Mouse (Mus musculus) hindbrain, embryonic 13.5 days (tissue): ENCODE results near the gene Ggta1. TPM values are rescaled to one million over a fixed set of nuclear protein-coding genes. Genes with fewer than 3 reads are reported as not detected.

Source experiments
- ATAC-seq: fragments of 200-750 bp; cut with Nextera tagmentation; 2 replicates; pipeline ENCODE4 v1.8.0; 2017; ENCODE audit warnings: moderate TSS enrichment; ENCODE audit not compliant: low FRiP score
- H3K27ac ChIP-seq: fragments of 300-500 bp; sonication (generic); 2 replicates; pipeline ENCODE4 v1.5.1; 2015; ENCODE audit warnings: inconsistent platforms, mild to moderate bottlenecking, moderate library complexity
- H3K27me3 ChIP-seq: fragments of 300-500 bp; sonication (generic); 2 replicates; pipeline ENCODE4 v1.6.1; 2015; ENCODE audit warnings: mild to moderate bottlenecking, inconsistent platforms
- H3K36me3 ChIP-seq: fragments of 300-500 bp; sonication (generic); 2 replicates; pipeline ENCODE4 v1.6.1; 2015; ENCODE audit warnings: mild to moderate bottlenecking, inconsistent platforms
- H3K4me1 ChIP-seq: fragments of 300-500 bp; sonication (generic); replicated peaks from 2 replicates; pipeline ENCODE4 v1.6.1; 2015; ENCODE audit warnings: inconsistent platforms
- H3K4me2 ChIP-seq: fragments of 300-500 bp; sonication (generic); 2 replicates; pipeline ENCODE4 v1.6.1; 2015; ENCODE audit warnings: inconsistent platforms, mild to moderate bottlenecking, moderate library complexity
- H3K4me3 ChIP-seq: fragments of 300-500 bp; sonication (generic); 2 replicates; pipeline ENCODE4 v1.5.1; 2015; ENCODE audit warnings: mild to moderate bottlenecking, inconsistent platforms
- H3K9ac ChIP-seq: fragments of 300-500 bp; sonication (generic); 2 replicates; pipeline ENCODE4 v1.6.1; 2015; ENCODE audit warnings: mild to moderate bottlenecking, inconsistent platforms
- H3K9me3 ChIP-seq: fragments of 300-500 bp; sonication (generic); 2 replicates; pipeline ENCODE4 v1.6.1; 2016; ENCODE audit warnings: inconsistent platforms
- WGBS: fragments of 180-500 bp; shearing (Covaris S2); methylation state at CpG from one replicate; pipeline ENCODE4 v1.1.7; 2015; 5-methylcytosine and 5-hydroxymethylcytosine counted together
- polyA plus RNA-seq: library from polyadenylated mRNA; unstranded; fragments of >200 nt; fragmentation: Nextera tagmentation; extraction: Ambion mirVana; gene quantifications from 2 replicates; pipeline ENCODE4 v1.2.1, GENCODE M21; 2015

The Ggta1 gene
- polyA plus RNA-seq, 1 experiment from 2014 or later = 6.2 TPM

GRCm38 (mm10) chr2:35422384-35422783 lies 40.6 kb downstream of the Ggta1 start:
- 0 out of 2 replicates have a peak, but pooled peaks cover 3% of the 10 kb centered on the region for H3K36me3 ChIP-seq
- no peaks in the 10 kb centered on the region for H3K4me1 ChIP-seq
- no peak for ATAC-seq
- H3K27ac ChIP-seq = no peak overlapping the region
- no peak overlapping the region for H3K4me2 ChIP-seq
- no peak overlapping the region for H3K9ac ChIP-seq
- no peaks in the 10 kb centered on the region for H3K9me3 ChIP-seq
- H3K4me3 ChIP-seq = no peak overlapping the region
- WGBS = 93% methylated on average over 3 of the region's 3 CpGs
- H3K27me3 ChIP-seq = no peaks in the 10 kb centered on the region

- ATAC-seq = no peak
- no peak overlapping the region for H3K4me3 ChIP-seq
- no peak overlapping the region for H3K9ac ChIP-seq
- H3K36me3 ChIP-seq = 0 out of 2 replicates have a peak, but pooled peaks cover 3% of the 10 kb centered on the region
- H3K9me3 ChIP-seq = no peaks in the 10 kb centered on the region
- no peak overlapping the region for H3K4me2 ChIP-seq
- no peak overlapping the region for H3K27ac ChIP-seq
- WGBS = 96% methylated on average over 1 of the region's 1 CpGs
- H3K4me1 ChIP-seq = no peaks in the 10 kb centered on the region
- H3K27me3 ChIP-seq = no peaks in the 10 kb centered on the region
These were observed 42.4 kb downstream of the Ggta1 start for GRCm38 (mm10) chr2:35420681-35421080.

GRCm38 (mm10) chr2:35419671-35420070 lies 43.4 kb downstream of the Ggta1 start:
- Histone ChIP-seq H3K9ac (no peak overlapping the region), H3K4me1 (no peaks in the 10 kb centered on the region), H3K4me3 (no peak overlapping the region), H3K36me3 (0 out of 2 replicates have a peak, but pooled peaks cover 3% of the 10 kb centered on the region), H3K4me2 (no peak overlapping the region), H3K27ac (no peak overlapping the region), H3K9me3 (no peaks in the 10 kb centered on the region), H3K27me3 (no peaks in the 10 kb centered on the region)
- WGBS = 94% methylated on average over 2 of the region's 2 CpGs
- ATAC-seq = no peak

- H3K4me2 ChIP-seq = no peak overlapping the region
- no peak overlapping the region for H3K4me3 ChIP-seq
- no peak for ATAC-seq
- no peak overlapping the region for H3K27ac ChIP-seq
- H3K27me3 ChIP-seq = no peaks in the 10 kb centered on the region
- H3K9me3 ChIP-seq = no peaks in the 10 kb centered on the region
- H3K9ac ChIP-seq = no peak overlapping the region
- 0 out of 2 replicates have a peak, but pooled peaks cover 3% of the 10 kb centered on the region for H3K36me3 ChIP-seq
- H3K4me1 ChIP-seq = no peaks in the 10 kb centered on the region
- 90% methylated on average over 4 of the region's 4 CpGs for WGBS
These were observed 43.8 kb downstream of the Ggta1 start for GRCm38 (mm10) chr2:35419243-35419642.

GRCm38 (mm10) chr2:35417231-35417630 lies 45.8 kb downstream of the Ggta1 start:
- H3K4me2 ChIP-seq = no peak overlapping the region
- H3K36me3 ChIP-seq = 0 out of 2 replicates have a peak, but pooled peaks cover 3% of the 10 kb centered on the region
- no peaks in the 10 kb centered on the region for H3K27me3 ChIP-seq
- no peak overlapping the region for H3K4me3 ChIP-seq
- no peaks in the 10 kb centered on the region for H3K4me1 ChIP-seq
- H3K9me3 ChIP-seq = no peaks in the 10 kb centered on the region
- no peak overlapping the region for H3K9ac ChIP-seq
- no peak overlapping the region for H3K27ac ChIP-seq
- ATAC-seq = no peak
- 100% methylated on average over 1 of the region's 1 CpGs for WGBS

GRCm38 (mm10) chr2:35416473-35416872 lies 46.6 kb downstream of the Ggta1 start:
- ATAC-seq = no peak
- H3K9me3 ChIP-seq = no peaks in the 10 kb centered on the region
- H3K4me2 ChIP-seq = no peak overlapping the region
- no peaks in the 10 kb centered on the region for H3K4me1 ChIP-seq
- no peaks in the 10 kb centered on the region for H3K27me3 ChIP-seq
- 92% methylated on average over 6 of the region's 6 CpGs for WGBS
- no peak overlapping the region for H3K4me3 ChIP-seq
- H3K27ac ChIP-seq = no peak overlapping the region
- 0 out of 2 replicates have a peak, but pooled peaks cover 3% of the 10 kb centered on the region for H3K36me3 ChIP-seq
- no peak overlapping the region for H3K9ac ChIP-seq

GRCm38 (mm10) chr2:35412810-35413209 lies 50.2 kb downstream of the Ggta1 start:
- H3K4me2 ChIP-seq = no peak overlapping the region
- no peak for ATAC-seq
- no peak overlapping the region for H3K4me3 ChIP-seq
- H3K27me3 ChIP-seq = no peaks in the 10 kb centered on the region
- WGBS = 100% methylated on average over 3 of the region's 3 CpGs
- H3K9ac ChIP-seq = no peak overlapping the region
- H3K27ac ChIP-seq = no peak overlapping the region
- no peaks in the 10 kb centered on the region for H3K36me3 ChIP-seq
- H3K4me1 ChIP-seq = no peaks in the 10 kb centered on the region
- H3K9me3 ChIP-seq = no peaks in the 10 kb centered on the region

- WGBS = 81% methylated on average over 2 of the region's 2 CpGs
These were observed 50.8 kb downstream of the Ggta1 start for GRCm38 (mm10) chr2:35412246-35412645.

GRCm38 (mm10) chr2:35411640-35412190 lies 51.3 kb downstream of the Ggta1 start:
- 78% methylated on average over 10 of the region's 10 CpGs for WGBS
- no peaks in the 10 kb centered on the region for H3K27me3 ChIP-seq
- no peaks in the 10 kb centered on the region for H3K9me3 ChIP-seq
- H3K36me3 ChIP-seq = no peaks in the 10 kb centered on the region
- H3K4me2 ChIP-seq = no peak overlapping the region
- no peaks in the 10 kb centered on the region for H3K4me1 ChIP-seq
- H3K9ac ChIP-seq = no peak overlapping the region
- no peak for ATAC-seq
- no peak overlapping the region for H3K4me3 ChIP-seq
- no peak overlapping the region for H3K27ac ChIP-seq

More at GRCm38 (mm10) chr2:35412246-35412645, 50.8 kb downstream of the Ggta1 start:
- Histone ChIP-seq H3K4me1 (no peaks in the 10 kb centered on the region), H3K27ac (no peak overlapping the region), H3K4me2 (no peak overlapping the region), H3K4me3 (no peak overlapping the region), H3K36me3 (no peaks in the 10 kb centered on the region), H3K27me3 (no peaks in the 10 kb centered on the region), H3K9me3 (no peaks in the 10 kb centered on the region), H3K9ac (no peak overlapping the region)
- ATAC-seq = no peak

GRCm38 (mm10) chr2:35409466-35409865 lies 53.6 kb downstream of the Ggta1 start:
- Histone ChIP-seq H3K4me2 (no peak overlapping the region), H3K36me3 (no peaks in the 10 kb centered on the region), H3K4me1 (no peaks in the 10 kb centered on the region), H3K4me3 (no peak overlapping the region), H3K9me3 (no peaks in the 10 kb centered on the region), H3K9ac (no peak overlapping the region), H3K27ac (no peak overlapping the region), H3K27me3 (no peaks in the 10 kb centered on the region)
- 93% methylated on average over 6 of the region's 6 CpGs for WGBS
- no peak for ATAC-seq

GRCm38 (mm10) chr2:35408409-35409110 lies 54.5 kb downstream of the Ggta1 start:
- no peak overlapping the region for H3K4me2 ChIP-seq
- no peaks in the 10 kb centered on the region for H3K9me3 ChIP-seq
- ATAC-seq = no peak
- no peak overlapping the region for H3K27ac ChIP-seq
- 76% methylated on average over 5 of the region's 5 CpGs for WGBS
- H3K27me3 ChIP-seq = no peaks in the 10 kb centered on the region
- no peak overlapping the region for H3K9ac ChIP-seq
- no peaks in the 10 kb centered on the region for H3K4me1 ChIP-seq
- H3K36me3 ChIP-seq = no peaks in the 10 kb centered on the region
- no peak overlapping the region for H3K4me3 ChIP-seq

GRCm38 (mm10) chr2:35407878-35408277 lies 55.2 kb downstream of the Ggta1 start:
- Histone ChIP-seq H3K4me3 (no peak overlapping the region), H3K36me3 (no peaks in the 10 kb centered on the region), H3K4me1 (no peaks in the 10 kb centered on the region), H3K9ac (no peak overlapping the region), H3K27me3 (no peaks in the 10 kb centered on the region), H3K4me2 (no peak overlapping the region), H3K27ac (no peak overlapping the region), H3K9me3 (no peaks in the 10 kb centered on the region)
- 76% methylated on average over 7 of the region's 7 CpGs for WGBS
- no peak for ATAC-seq

- Histone ChIP-seq H3K9ac (no peak overlapping the region), H3K4me1 (no peaks in the 10 kb centered on the region), H3K4me2 (no peak overlapping the region), H3K27me3 (no peaks in the 10 kb centered on the region), H3K4me3 (no peak overlapping the region), H3K27ac (no peak overlapping the region), H3K36me3 (no peaks in the 10 kb centered on the region), H3K9me3 (no peaks in the 10 kb centered on the region)
- WGBS = 83% methylated on average over 6 of the region's 6 CpGs
- ATAC-seq = no peak
These were observed 55.8 kb downstream of the Ggta1 start for GRCm38 (mm10) chr2:35407266-35407665.
